Mouse (Mus musculus): ENCODE measurements around the gene Elk3. TPM values are rescaled to one million over a fixed set of nuclear protein-coding genes. Genes with fewer than 3 reads are reported as not detected.

The Elk3 gene
- polyA plus RNA-seq, 2 experiments, result 42.4 to 60.9 TPM

DNA sequence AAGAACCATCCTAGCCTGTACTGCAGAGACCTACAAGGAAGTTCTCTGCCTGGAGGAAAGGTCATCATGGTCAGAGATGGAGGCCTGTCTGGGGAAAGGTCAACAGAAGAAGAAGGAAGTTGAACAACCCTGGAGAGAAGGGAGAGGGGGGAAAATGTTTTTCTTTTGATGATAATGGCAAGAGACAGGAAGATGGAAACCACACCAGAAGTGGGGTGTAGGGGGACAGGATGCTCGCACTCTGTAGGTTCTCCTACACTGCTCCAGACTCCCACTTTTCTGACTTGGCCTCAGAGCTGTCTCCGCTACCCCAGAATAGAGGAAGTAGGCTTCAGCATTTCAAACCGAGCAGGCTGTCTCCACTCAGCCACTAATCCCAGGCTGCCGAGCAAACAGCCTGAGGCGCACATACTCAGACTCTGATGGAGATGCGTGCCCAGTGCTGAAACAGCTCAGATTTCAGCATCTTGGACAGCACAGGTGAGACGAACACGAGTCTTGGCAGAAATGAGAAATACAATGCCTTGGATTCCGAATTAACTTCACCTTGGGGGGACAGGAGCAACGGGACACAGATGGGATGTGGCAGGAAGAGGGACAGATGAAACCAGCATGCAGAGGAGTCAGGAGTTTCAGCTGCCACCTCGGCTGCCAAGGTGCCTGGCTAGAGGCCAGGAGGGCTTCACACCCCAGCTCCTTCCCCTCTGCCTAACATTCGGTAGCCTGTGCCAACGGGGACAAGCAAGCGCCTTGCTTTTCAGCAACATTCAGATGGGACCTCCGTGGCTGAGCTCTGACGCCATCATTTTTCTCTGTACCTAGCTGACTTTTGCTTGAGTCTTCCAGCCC, 49.6 kb downstream of the Elk3 start:
- Histone ChIP-seq H3K27me3 (ENCODE audit: control insufficient read depth, insufficient read depth, low read length) (no peaks in the 10 kb centered on the region), H3K27ac (replicated peaks; ENCODE audit: low read depth, low read length) (peak overlapping the region; percentile 21), H3K9me3 (ENCODE audit: control insufficient read depth, low read length) (no peaks in the 10 kb centered on the region), H3K4me1 (ENCODE audit: control insufficient read depth, insufficient read depth, low read length) (peaks cover 24% of the 10 kb centered on the region), H3K4me2 (replicated peaks; ENCODE audit: low read depth, low read length, severe bottlenecking) (peak overlapping the region; percentile 22; the same call in 1 of the 2 replicates), H3K4me3 (replicated peaks; ENCODE audit: low read length) (no peak overlapping the region), H3K9ac (ENCODE audit: low read depth, low read length, severe bottlenecking) (no peak overlapping the region), H3K36me3 (ENCODE audit: control insufficient read depth, insufficient read depth, low read length) (peaks cover 50% of the 10 kb centered on the region)
- peak; percentile 51 for ATAC-seq (ENCODE audit: low FRiP score, low read depth)
- WGBS, result 26% methylated on average over 16 of the region's 16 CpGs
- no peak for TF ChIP-seq POLR2A (IDR thresholded peaks at IDR 0.05; ENCODE audit: borderline replicate concordance, extremely low read depth, insufficient read depth, insufficient read length)
- peak; percentile 57 for DNase-seq (ENCODE audit: low spot score)

DNA sequence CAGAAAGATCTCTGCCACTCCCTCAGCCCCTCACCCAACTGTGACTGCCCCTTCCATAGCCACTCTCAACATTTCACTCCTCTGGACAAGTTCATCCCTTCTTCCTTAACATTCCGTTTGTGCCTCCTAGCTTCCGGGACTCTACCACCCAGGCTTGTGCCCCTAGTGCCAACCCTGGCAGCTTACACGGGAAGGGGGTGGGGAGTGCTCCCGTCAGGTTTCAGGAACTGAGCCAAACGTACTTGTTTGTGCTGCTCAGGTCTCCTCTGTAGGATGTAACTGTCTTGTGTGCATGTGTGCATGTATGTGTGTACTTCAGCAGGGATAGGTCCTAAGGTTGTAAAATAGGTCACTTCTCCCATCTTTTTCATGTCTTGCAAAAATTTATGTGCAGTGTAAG, 51.1 kb downstream of the Elk3 start:
- peaks cover 35% of the 10 kb centered on the region for H3K4me1 ChIP-seq (ENCODE audit: control insufficient read depth, insufficient read depth, low read length)
- peaks cover 40% of the 10 kb centered on the region for H3K36me3 ChIP-seq (ENCODE audit: control insufficient read depth, insufficient read depth, low read length)
- H3K4me3 ChIP-seq (replicated peaks; ENCODE audit: low read length), result no peak overlapping the region
- H3K27ac ChIP-seq (replicated peaks; ENCODE audit: low read depth, low read length), result no peak overlapping the region
- no peak for TF ChIP-seq POLR2A (IDR thresholded peaks at IDR 0.05; ENCODE audit: borderline replicate concordance, extremely low read depth, insufficient read depth, insufficient read length)
- no peaks in the 10 kb centered on the region for H3K9me3 ChIP-seq (ENCODE audit: control insufficient read depth, low read length)
- H3K4me2 ChIP-seq (replicated peaks; ENCODE audit: low read depth, low read length, severe bottlenecking), result no peak overlapping the region
- no peaks in the 10 kb centered on the region for H3K27me3 ChIP-seq (ENCODE audit: control insufficient read depth, insufficient read depth, low read length)
- DNase-seq (ENCODE audit: low spot score), result no peak
- H3K9ac ChIP-seq (ENCODE audit: low read depth, low read length, severe bottlenecking), result no peak overlapping the region
- ATAC-seq (ENCODE audit: low FRiP score, low read depth), result no peak
- WGBS, result 78% methylated on average over 5 of the region's 5 CpGs

DNA sequence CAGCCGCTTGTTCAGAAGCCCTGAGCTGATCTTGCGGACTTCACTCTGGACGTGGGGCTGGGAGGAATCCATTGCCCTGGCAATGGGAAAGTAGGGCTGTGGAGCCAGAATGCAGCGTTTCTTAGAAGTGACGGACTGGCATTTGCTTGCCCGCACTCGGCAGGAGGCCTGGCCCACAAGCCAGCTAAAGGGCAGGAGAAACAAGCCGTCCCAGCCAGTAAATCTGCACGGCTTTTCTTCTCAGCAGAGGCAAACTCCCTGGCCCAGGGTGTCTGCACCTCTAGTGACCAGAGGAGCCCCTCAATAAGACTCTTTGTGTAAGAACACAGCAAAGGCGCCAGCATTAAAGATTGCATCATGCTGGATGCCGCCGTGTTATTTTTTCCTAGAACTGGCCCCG, 55.6 kb downstream of the Elk3 start:
- peaks cover 49% of the 10 kb centered on the region for H3K36me3 ChIP-seq (ENCODE audit: control insufficient read depth, insufficient read depth, low read length)
- H3K9me3 ChIP-seq (ENCODE audit: control insufficient read depth, low read length), result no peaks in the 10 kb centered on the region
- H3K4me2 ChIP-seq (replicated peaks; ENCODE audit: low read depth, low read length, severe bottlenecking), result no peak overlapping the region
- 39% methylated on average over 13 of the region's 13 CpGs for WGBS
- H3K27me3 ChIP-seq (ENCODE audit: control insufficient read depth, insufficient read depth, low read length), result no peaks in the 10 kb centered on the region
- H3K27ac ChIP-seq (replicated peaks; ENCODE audit: low read depth, low read length), result peak overlapping the region; percentile 78
- DNase-seq (ENCODE audit: low spot score) (peak; percentile 55), ATAC-seq (ENCODE audit: low FRiP score, low read depth) (peak; percentile 57)
- peaks cover 39% of the 10 kb centered on the region for H3K4me1 ChIP-seq (ENCODE audit: control insufficient read depth, insufficient read depth, low read length)
- H3K4me3 ChIP-seq (replicated peaks; ENCODE audit: low read length), result no peak overlapping the region
- no peak overlapping the region for H3K9ac ChIP-seq (ENCODE audit: low read depth, low read length, severe bottlenecking)
- no peak for TF ChIP-seq POLR2A (IDR thresholded peaks at IDR 0.05; ENCODE audit: borderline replicate concordance, extremely low read depth, insufficient read depth, insufficient read length)

DNA sequence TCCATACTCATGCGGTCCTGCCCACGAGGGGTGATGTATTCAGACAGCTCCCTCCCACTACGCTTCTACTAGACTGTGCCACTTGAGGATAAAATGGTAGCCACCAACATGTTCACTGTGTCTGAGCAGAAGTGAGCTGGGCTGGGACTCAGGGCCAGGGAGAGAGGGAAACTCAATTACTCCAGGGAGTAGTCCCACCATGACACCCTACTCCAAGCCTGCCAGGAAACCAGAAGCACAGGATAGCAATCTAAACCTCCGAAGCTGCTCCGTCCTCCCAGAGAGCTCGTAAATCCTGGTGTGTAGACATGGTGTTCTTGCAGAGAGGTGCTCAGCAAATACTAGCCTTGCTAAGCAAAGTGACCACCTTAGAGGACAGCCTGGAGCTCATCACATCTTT, 57.8 kb downstream of the Elk3 start:
- TF ChIP-seq POLR2A (IDR thresholded peaks at IDR 0.05; ENCODE audit: borderline replicate concordance, extremely low read depth, insufficient read depth, insufficient read length), result no peak
- Histone ChIP-seq H3K27ac (replicated peaks; ENCODE audit: low read depth, low read length) (no peak overlapping the region), H3K9ac (ENCODE audit: low read depth, low read length, severe bottlenecking) (no peak overlapping the region), H3K4me1 (ENCODE audit: control insufficient read depth, insufficient read depth, low read length) (peaks cover 52% of the 10 kb centered on the region), H3K27me3 (ENCODE audit: control insufficient read depth, insufficient read depth, low read length) (no peaks in the 10 kb centered on the region), H3K4me3 (replicated peaks; ENCODE audit: low read length) (no peak overlapping the region), H3K4me2 (replicated peaks; ENCODE audit: low read depth, low read length, severe bottlenecking) (no peak overlapping the region), H3K9me3 (ENCODE audit: control insufficient read depth, low read length) (no peaks in the 10 kb centered on the region), H3K36me3 (ENCODE audit: control insufficient read depth, insufficient read depth, low read length) (peaks cover 56% of the 10 kb centered on the region)
- WGBS, result 74% methylated on average over 6 of the region's 6 CpGs
- ATAC-seq (ENCODE audit: low FRiP score, low read depth), result no peak
- no peak for DNase-seq (ENCODE audit: low spot score)

DNA sequence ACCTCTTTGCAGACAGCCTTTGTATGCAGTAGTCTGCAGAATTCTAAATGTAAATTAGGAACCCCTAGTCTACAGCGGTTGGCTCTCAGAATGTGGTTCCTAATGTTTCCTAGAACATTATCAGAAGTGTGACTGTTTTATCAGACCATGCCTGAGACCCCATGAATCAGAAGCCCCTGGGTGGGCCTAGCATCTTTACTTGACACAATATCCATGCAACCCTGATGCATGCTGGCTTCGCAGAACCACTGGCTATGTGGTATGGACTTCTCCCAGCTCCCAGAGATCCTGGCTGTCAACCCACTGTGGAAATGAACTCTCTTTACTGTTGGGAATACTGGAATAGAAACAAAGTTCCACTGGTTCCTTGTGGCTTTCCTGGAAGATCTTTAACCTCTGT, 58.3 kb downstream of the Elk3 start:
- H3K4me2 ChIP-seq (replicated peaks; ENCODE audit: low read depth, low read length, severe bottlenecking), result no peak overlapping the region
- no peak overlapping the region for H3K9ac ChIP-seq (ENCODE audit: low read depth, low read length, severe bottlenecking)
- H3K27ac ChIP-seq (replicated peaks; ENCODE audit: low read depth, low read length), result no peak overlapping the region
- H3K9me3 ChIP-seq (ENCODE audit: control insufficient read depth, low read length), result no peaks in the 10 kb centered on the region
- DNase-seq (ENCODE audit: low spot score), result no peak
- H3K4me3 ChIP-seq (replicated peaks; ENCODE audit: low read length), result no peak overlapping the region
- peaks cover 61% of the 10 kb centered on the region for H3K36me3 ChIP-seq (ENCODE audit: control insufficient read depth, insufficient read depth, low read length)
- WGBS, result 98% methylated on average over 2 of the region's 2 CpGs
- H3K4me1 ChIP-seq (ENCODE audit: control insufficient read depth, insufficient read depth, low read length), result peaks cover 57% of the 10 kb centered on the region
- no peak for ATAC-seq (ENCODE audit: low FRiP score, low read depth)
- TF ChIP-seq POLR2A (IDR thresholded peaks at IDR 0.05; ENCODE audit: borderline replicate concordance, extremely low read depth, insufficient read depth, insufficient read length), result no peak
- no peaks in the 10 kb centered on the region for H3K27me3 ChIP-seq (ENCODE audit: control insufficient read depth, insufficient read depth, low read length)
